Mouse (Mus musculus) ES-Bruce4 (cell line): Measurements from ENCODE around the gene Cttnbp2.

Source experiments
- CTCF ChIP-seq: IDR thresholded peaks from one replicate; pipeline ENCODE4 v1.8.1; 2011; ENCODE audit warnings: low read depth, low read length
- EP300 ChIP-seq: IDR thresholded peaks from 2 replicates; pipeline ENCODE4 v1.6.1; 2011; ENCODE audit warnings: low read depth, low read length; ENCODE audit not compliant: insufficient read depth
- POLR2A ChIP-seq: IDR thresholded peaks from one replicate; pipeline ENCODE4 v1.8.1; 2011; ENCODE audit warnings: low read length; ENCODE audit not compliant: insufficient read depth

DNA sequence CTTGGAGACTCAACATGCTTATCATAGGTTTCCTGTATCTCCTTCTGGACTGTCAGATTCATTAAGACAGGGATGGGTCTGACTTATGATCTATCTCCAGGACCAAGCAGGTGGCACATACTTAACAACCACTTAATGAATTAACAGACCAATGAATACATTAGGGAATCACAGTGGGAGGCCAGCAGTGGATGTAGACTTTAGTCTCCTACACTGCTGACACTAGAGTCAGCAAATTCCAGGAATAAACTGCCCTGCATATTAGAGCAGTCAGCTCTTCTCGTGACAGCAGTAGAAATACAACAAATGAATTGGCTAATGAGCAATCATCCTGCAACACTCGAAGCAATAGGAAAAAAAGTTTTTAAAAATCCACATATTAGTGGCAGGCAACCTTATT lies 29.2 kb upstream of the Cttnbp2 start:
- TF ChIP-seq CTCF = no peak
- TF ChIP-seq POLR2A = no peak
- TF ChIP-seq EP300 = no peak
